Mouse (Mus musculus) C2C12 (cell line): ENCODE measurements around the gene Iqsec1. TPM values are rescaled to one million over a fixed set of nuclear protein-coding genes. Genes with fewer than 3 reads are reported as not detected.

ENCODE experiments used
- H3K27me3 ChIP-seq: one replicate; pipeline ENCODE4 v1.6.1; 2011; ENCODE audit not compliant: control insufficient read depth, insufficient read depth, insufficient read length
- H3K36me3 ChIP-seq: one replicate; pipeline ENCODE4 v1.6.1; 2011; ENCODE audit not compliant: control insufficient read depth, insufficient read depth
- H3K4me3 ChIP-seq: one replicate; pipeline ENCODE4 v1.5.1; 2011; ENCODE audit warnings: mild to moderate bottlenecking, control low read depth; ENCODE audit not compliant: poor library complexity, insufficient read depth, severe bottlenecking
- H3K79me2 ChIP-seq: one replicate; pipeline ENCODE4 v1.6.1; 2011; ENCODE audit not compliant: control insufficient read depth, insufficient read depth
- H3K79me3 ChIP-seq: one replicate; pipeline ENCODE4 v1.6.1; 2011; ENCODE audit warnings: low read depth, control low read depth
- H3ac ChIP-seq: one replicate; pipeline ENCODE3; 2011; ENCODE audit warnings: low read depth; ENCODE audit not compliant: control insufficient read depth, insufficient read length
- CEBPB ChIP-seq: IDR thresholded peaks from one replicate; pipeline ENCODE4 v1.6.1; 2011; ENCODE audit warnings: low read depth, mild to moderate bottlenecking, control low read depth, moderate library complexity
- CTCF ChIP-seq: IDR thresholded peaks from one replicate; pipeline ENCODE4 v1.5.1; 2011; ENCODE audit not compliant: control insufficient read depth, insufficient read depth, insufficient read length
- FOSL1 ChIP-seq: IDR thresholded peaks from one replicate; pipeline ENCODE4 v1.8.0; 2011; ENCODE audit warnings: mild to moderate bottlenecking, low read length; ENCODE audit not compliant: poor library complexity, insufficient read depth, severe bottlenecking
- MAX ChIP-seq: IDR thresholded peaks from one replicate; pipeline ENCODE4 v1.6.1; 2011; ENCODE audit warnings: mild to moderate bottlenecking, control low read depth
- MYOD1 ChIP-seq: IDR thresholded peaks from one replicate; pipeline ENCODE4 v1.6.1; 2011; ENCODE audit warnings: low read depth; ENCODE audit not compliant: control insufficient read depth, insufficient read length
- MYOG ChIP-seq: IDR thresholded peaks from one replicate; pipeline ENCODE4 v1.6.1; 2011; ENCODE audit not compliant: control insufficient read depth, insufficient read length; ENCODE audit errors: extremely low read depth
- USF1 ChIP-seq: IDR thresholded peaks from one replicate; pipeline ENCODE4 v1.6.1; 2011; ENCODE audit warnings: low read depth, mild to moderate bottlenecking, control low read depth, moderate library complexity
- polyA plus RNA-seq: library from polyadenylated mRNA; unstranded; fragments of >200 nt; fragmentation: generic; extraction: Trizol; gene quantifications from one replicate; pipeline ENCODE4 v1.2.1, GENCODE M21; 2012; ENCODE audit warnings: missing spikeins

Iqsec1 gene
- polyA plus RNA-seq, 1 experiment, result 20.6 TPM

DNA sequence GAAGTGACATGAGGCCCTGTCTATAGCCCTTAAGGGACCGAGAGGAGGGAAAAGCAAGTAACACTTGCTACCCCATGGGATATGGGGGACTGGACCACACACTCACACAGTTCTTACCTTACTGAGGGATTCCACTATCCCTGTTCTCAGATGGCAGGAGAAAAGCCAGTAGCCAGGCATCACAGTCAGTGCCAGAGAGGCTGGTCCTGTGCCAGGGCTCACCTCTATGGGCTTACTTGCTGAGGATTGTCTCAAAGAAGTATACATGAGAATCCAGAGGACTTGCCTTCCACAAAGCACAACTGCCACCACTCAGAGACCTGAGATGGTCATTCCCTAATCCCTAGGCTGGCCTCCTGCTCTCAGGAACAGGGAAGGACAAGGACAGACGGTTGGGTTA is 296.1 kb downstream of the Iqsec1 start:
- peaks cover 55% of the 10 kb centered on the region for H3K36me3 ChIP-seq
- H3ac ChIP-seq, result no peak overlapping the region
- peaks cover 6% of the 10 kb centered on the region for H3K79me2 ChIP-seq
- no peak for TF ChIP-seq MAX
- TF ChIP-seq MYOD1, result no peak
- no peak for TF ChIP-seq MYOG
- no peak for TF ChIP-seq CTCF
- TF ChIP-seq FOSL1, result no peak
- TF ChIP-seq USF1, result no peak
- TF ChIP-seq CEBPB, result no peak
- H3K27me3 ChIP-seq, result no peaks in the 10 kb centered on the region
- H3K79me3 ChIP-seq, result no peaks in the 10 kb centered on the region
- H3K4me3 ChIP-seq, result no peak overlapping the region

DNA sequence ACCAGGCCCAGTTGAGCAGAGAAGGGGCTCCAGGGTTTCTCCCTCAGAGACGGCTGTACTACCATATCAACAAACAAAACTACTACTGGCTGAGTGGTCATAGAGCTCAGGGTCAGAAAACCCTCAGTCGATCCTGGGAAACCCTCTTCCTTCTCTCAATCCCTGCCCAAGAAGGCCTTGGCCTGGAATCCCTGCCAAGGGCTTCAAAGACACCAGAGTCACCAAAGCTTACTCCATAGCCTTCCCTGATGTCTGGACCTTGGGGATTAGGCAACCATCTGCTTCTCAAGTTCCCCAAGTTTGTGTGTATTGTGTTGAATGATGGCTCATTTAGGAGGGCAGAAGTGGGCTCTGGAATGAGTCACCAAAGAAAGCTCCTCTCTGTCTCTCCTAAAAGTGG is 296.6 kb downstream of the Iqsec1 start:
- H3ac ChIP-seq, result no peak overlapping the region
- no peak overlapping the region for H3K4me3 ChIP-seq
- H3K79me2 ChIP-seq, result peaks cover 6% of the 10 kb centered on the region
- no peaks in the 10 kb centered on the region for H3K27me3 ChIP-seq
- peaks cover 57% of the 10 kb centered on the region for H3K36me3 ChIP-seq
- TF ChIP-seq CTCF, result no peak
- TF ChIP-seq MAX, result no peak
- no peak for TF ChIP-seq USF1
- TF ChIP-seq MYOD1, result no peak
- no peak for TF ChIP-seq FOSL1
- no peak for TF ChIP-seq MYOG
- no peak for TF ChIP-seq CEBPB
- no peaks in the 10 kb centered on the region for H3K79me3 ChIP-seq

DNA sequence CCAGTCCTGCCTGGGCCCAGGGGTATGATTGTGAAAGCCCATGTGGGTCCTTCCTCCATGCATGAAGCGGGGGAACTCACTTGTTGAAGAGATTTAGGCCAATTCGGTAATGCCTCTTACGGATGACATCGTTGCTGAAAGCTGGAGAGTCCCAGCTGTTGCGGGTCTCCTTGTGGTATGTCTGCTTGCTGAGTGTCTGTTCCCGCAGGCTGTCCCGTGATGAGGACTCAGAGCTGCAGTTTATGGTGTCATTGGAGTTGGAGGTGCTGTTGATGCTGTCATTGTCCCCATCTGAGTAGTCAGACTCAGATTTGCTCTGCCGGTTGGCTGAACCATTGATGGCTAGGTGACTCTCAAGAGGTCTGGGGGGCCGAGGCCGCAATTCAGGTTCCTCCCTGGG is 299.0 kb downstream of the Iqsec1 start:
- TF ChIP-seq MAX (no peak), MYOG (no peak), MYOD1 (no peak), CEBPB (no peak), USF1 (no peak), FOSL1 (no peak), CTCF (no peak)
- Histone ChIP-seq H3K36me3 (peaks cover 57% of the 10 kb centered on the region), H3K79me2 (peaks cover 8% of the 10 kb centered on the region), H3K79me3 (no peaks in the 10 kb centered on the region), H3K27me3 (no peaks in the 10 kb centered on the region), H3ac (no peak overlapping the region), H3K4me3 (no peak overlapping the region)

DNA sequence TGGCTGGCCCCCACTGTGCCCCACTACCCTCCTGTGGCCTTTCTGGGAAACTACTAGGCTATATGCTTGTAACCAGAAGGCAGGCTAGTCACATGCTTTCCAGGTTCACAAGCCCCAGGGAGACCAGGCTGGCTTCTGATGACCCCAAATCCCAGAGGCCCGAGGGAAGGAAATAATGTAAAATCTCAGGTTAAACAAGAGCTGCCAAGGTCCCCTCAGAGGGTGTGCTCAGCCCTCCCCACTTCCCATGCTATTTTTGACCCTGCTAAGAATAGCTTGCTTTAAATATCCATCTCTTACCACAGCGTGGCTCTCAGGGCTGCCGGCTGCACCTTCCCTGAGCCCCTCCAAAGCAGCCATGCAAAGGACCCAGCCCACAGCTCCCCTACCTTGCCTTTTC is 299.7 kb downstream of the Iqsec1 start:
- peaks cover 57% of the 10 kb centered on the region for H3K36me3 ChIP-seq
- TF ChIP-seq MYOD1, result no peak
- no peak for TF ChIP-seq MYOG
- TF ChIP-seq CEBPB, result no peak
- no peak for TF ChIP-seq FOSL1
- no peak for TF ChIP-seq MAX
- TF ChIP-seq USF1, result no peak
- H3K79me3 ChIP-seq, result peaks cover 4% of the 10 kb centered on the region
- H3K79me2 ChIP-seq, result peaks cover 15% of the 10 kb centered on the region
- H3ac ChIP-seq, result no peak overlapping the region
- H3K27me3 ChIP-seq, result no peaks in the 10 kb centered on the region
- H3K4me3 ChIP-seq, result no peak overlapping the region

DNA sequence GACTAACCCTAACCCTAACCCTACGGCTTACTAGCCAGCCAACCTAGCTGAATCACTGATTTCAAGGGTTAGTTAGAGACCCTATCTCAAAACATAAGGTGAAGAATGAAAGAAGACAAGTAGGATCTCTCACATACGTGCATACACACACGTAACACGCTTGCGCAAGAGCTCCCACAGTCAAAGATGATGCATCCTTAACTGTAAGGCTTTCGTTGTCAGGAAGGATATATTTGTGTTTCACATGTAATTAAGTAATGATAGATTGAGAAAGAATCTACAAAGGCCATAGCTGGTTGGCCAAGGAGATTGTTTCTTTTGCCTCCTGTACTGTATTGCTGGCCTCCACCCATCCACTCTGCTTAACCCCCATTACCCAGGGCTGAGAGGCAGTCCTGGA is 300.5 kb downstream of the Iqsec1 start:
- H3ac ChIP-seq, result no peak overlapping the region
- H3K79me2 ChIP-seq, result peaks cover 16% of the 10 kb centered on the region
- no peak for TF ChIP-seq MAX
- TF ChIP-seq CEBPB, result peak; percentile 37
- TF ChIP-seq USF1, result no peak
- TF ChIP-seq MYOG, result no peak
- H3K27me3 ChIP-seq, result no peaks in the 10 kb centered on the region
- H3K36me3 ChIP-seq, result peaks cover 60% of the 10 kb centered on the region
- no peak overlapping the region for H3K4me3 ChIP-seq
- peaks cover 4% of the 10 kb centered on the region for H3K79me3 ChIP-seq

DNA sequence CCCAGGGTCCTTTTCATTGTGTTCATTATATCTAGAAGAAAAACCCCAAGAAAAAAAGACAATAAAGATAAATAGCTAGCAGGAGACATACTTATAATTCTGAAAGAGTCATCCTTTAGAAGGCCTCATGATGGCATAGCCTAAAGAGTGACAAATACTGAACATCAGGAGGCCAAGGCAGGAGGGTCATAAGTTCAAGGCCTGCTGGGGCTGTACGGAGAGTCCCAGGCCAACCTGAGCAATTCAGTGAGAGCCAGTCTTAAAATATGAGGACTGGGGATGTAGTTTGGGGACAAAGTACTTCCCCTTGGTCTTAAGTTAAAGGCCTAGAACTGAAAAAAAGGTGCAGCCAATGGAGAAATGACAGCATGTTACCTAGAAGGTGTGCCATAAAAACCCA is 301.7 kb downstream of the Iqsec1 start:
- H3K36me3 ChIP-seq, result peaks cover 48% of the 10 kb centered on the region
- peaks cover 4% of the 10 kb centered on the region for H3K79me3 ChIP-seq
- H3ac ChIP-seq, result no peak overlapping the region
- no peaks in the 10 kb centered on the region for H3K27me3 ChIP-seq
- TF ChIP-seq FOSL1 (no peak), CTCF (no peak), MYOG (no peak), MYOD1 (no peak), CEBPB (no peak), USF1 (no peak), MAX (no peak)
- peaks cover 16% of the 10 kb centered on the region for H3K79me2 ChIP-seq
- no peak overlapping the region for H3K4me3 ChIP-seq
